Mouse (Mus musculus): ENCODE data around the gene Sfmbt1. TPM values are rescaled to one million over a fixed set of nuclear protein-coding genes. Genes with fewer than 3 reads are reported as not detected.
A peak's percentile ranks its signal among the peaks of the same experiment; 100 is the strongest.

The Sfmbt1 gene
- total and polyA plus RNA-seq, 3 experiments, result 9.4 to 33.0 (median 13.7) TPM

GRCm38 (mm10) chr14:30867042-30867441, 152.4 kb downstream of the Sfmbt1 start:
- peak; percentile 82 for DNase-seq (ENCODE audit: low read depth, low spot score)
- Histone ChIP-seq H3K9ac (ENCODE audit: control insufficient read depth, low read depth, low read length, poor library complexity, severe bottlenecking) (no peak overlapping the region), H3K79me2 (ENCODE audit: control insufficient read depth, insufficient read depth, low read length, poor library complexity) (no peaks in the 10 kb centered on the region), H3K4me1 (ENCODE audit: control insufficient read depth in 1 of 2, insufficient read depth in 2 of 2, low read length in 2 of 2) (no peaks in the 10 kb centered on the region), H3K36me3 (ENCODE audit: control insufficient read depth in 1 of 2, insufficient read depth in 2 of 2, low read length in 2 of 2) (peaks cover 0 to 2% of the 10 kb centered on the region in 2 experiments; a peak in 2 of 4 replicates), H3K9me3 (replicated peaks; ENCODE audit: insufficient read depth, low read length) (no peaks in the 10 kb centered on the region), H3K4me3 (ENCODE audit: control insufficient read depth in 1 of 2, insufficient read depth in 1 of 2, low read depth in 2 of 2, low read length in 2 of 2) (no peak overlapping the region), H3K27me3 (ENCODE audit: control insufficient read depth in 1 of 2, insufficient read depth in 2 of 2, low read length in 2 of 2) (no peaks in the 10 kb centered on the region), H3K27ac (ENCODE audit: control insufficient read depth, low read depth, low read length) (no peak overlapping the region)
- TF ChIP-seq ZC3H11A (IDR thresholded peaks at IDR 0.05; ENCODE audit: low read depth, low read length), result 0 out of 2 replicates have a peak, but pooled peaks have one; percentile 19
- no peak for TF ChIP-seq TBP (IDR thresholded peaks at IDR 0.05; ENCODE audit: low read depth, low read length)
- TF ChIP-seq GATA1 (IDR thresholded peaks at IDR 0.05; ENCODE audit: low read depth, low read length), result no peak
- peak; percentile 57 for TF ChIP-seq RAD21 (IDR thresholded peaks at IDR 0.05; ENCODE audit: low read depth, low read length)
- TF ChIP-seq CTCF (IDR thresholded peaks at IDR 0.05 in 2 of 3, conservative IDR thresholded peaks at IDR 0.05 in 1 of 3; ENCODE audit: control insufficient read depth in 1 of 3, insufficient read depth in 1 of 3, low read depth in 2 of 3, low read length in 3 of 3, poor library complexity in 1 of 3, severe bottlenecking in 1 of 3), result peak; percentile 91 to 97 (median 91)
- peak; percentile 87 for TF ChIP-seq SMC3 (IDR thresholded peaks at IDR 0.05; ENCODE audit: low read depth, low read length)

DNA sequence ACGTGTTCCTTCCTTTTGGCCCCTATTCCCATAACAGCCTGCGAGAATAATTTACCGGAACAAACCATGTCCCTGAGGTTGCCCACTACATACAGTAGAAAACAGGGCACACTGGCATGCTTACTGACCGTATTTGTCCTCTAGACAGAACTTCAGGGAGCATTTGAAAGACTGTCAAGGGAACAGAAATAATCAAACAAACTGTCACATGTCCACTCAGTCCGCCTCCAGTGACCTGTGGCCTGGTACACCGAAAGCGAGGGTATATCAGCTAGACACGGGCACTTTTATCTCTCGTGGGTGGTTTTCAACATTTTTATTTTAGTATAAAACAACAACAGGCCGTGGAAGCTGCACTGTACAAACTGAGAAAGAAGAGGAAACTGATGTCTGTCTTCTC, 154.2 kb downstream of the Sfmbt1 start:
- Histone ChIP-seq H3K9ac (ENCODE audit: control insufficient read depth, low read depth, low read length, poor library complexity, severe bottlenecking) (no peak overlapping the region), H3K27ac (ENCODE audit: control insufficient read depth, low read depth, low read length) (no peak overlapping the region), H3K79me2 (ENCODE audit: control insufficient read depth, insufficient read depth, low read length, poor library complexity) (no peaks in the 10 kb centered on the region), H3K36me3 (ENCODE audit: control insufficient read depth in 1 of 2, insufficient read depth in 2 of 2, low read length in 2 of 2) (no peaks in the 10 kb centered on the region; a peak in 1 of 4 replicates), H3K4me3 (ENCODE audit: control insufficient read depth in 1 of 2, insufficient read depth in 1 of 2, low read depth in 2 of 2, low read length in 2 of 2) (no peak overlapping the region), H3K27me3 (ENCODE audit: control insufficient read depth in 1 of 2, insufficient read depth in 2 of 2, low read length in 2 of 2) (no peaks in the 10 kb centered on the region), H3K4me1 (ENCODE audit: control insufficient read depth in 1 of 2, insufficient read depth in 2 of 2, low read length in 2 of 2) (no peaks in the 10 kb centered on the region), H3K9me3 (replicated peaks; ENCODE audit: insufficient read depth, low read length) (no peaks in the 10 kb centered on the region)
- no peak for TF ChIP-seq JUND (IDR thresholded peaks at IDR 0.05; ENCODE audit: low read depth, low read length)
- TF ChIP-seq MAX (IDR thresholded peaks at IDR 0.05; ENCODE audit: low read length), result no peak
- no peak for TF ChIP-seq SIN3A (IDR thresholded peaks at IDR 0.05; ENCODE audit: low read length)
- TF ChIP-seq NELFE (IDR thresholded peaks at IDR 0.05; ENCODE audit: low read depth, low read length), result no peak
- no peak for TF ChIP-seq MXI1 (IDR thresholded peaks at IDR 0.05; ENCODE audit: low read depth, low read length)
- no peak for TF ChIP-seq MYB (IDR thresholded peaks at IDR 0.05; ENCODE audit: low read depth, low read length)
- TF ChIP-seq UBTF (IDR thresholded peaks at IDR 0.05; ENCODE audit: borderline replicate concordance, insufficient read depth, low read depth, low read length), result no peak
- TF ChIP-seq ETS1 (IDR thresholded peaks at IDR 0.05; ENCODE audit: low read depth, low read length), result no peak
- no peak for TF ChIP-seq EP300 (IDR thresholded peaks at IDR 0.05; ENCODE audit: low read depth in 1 of 2, low read length in 2 of 2)
- TF ChIP-seq HCFC1 (IDR thresholded peaks at IDR 0.05; ENCODE audit: low read depth, low read length), result no peak
- no peak for TF ChIP-seq POLR2A (IDR thresholded peaks at IDR 0.05; ENCODE audit: control insufficient read depth in 1 of 2, insufficient read depth in 1 of 2, low read depth in 1 of 2, low read length in 2 of 2, poor library complexity in 1 of 2)
- TF ChIP-seq MAFK (IDR thresholded peaks at IDR 0.05; ENCODE audit: borderline replicate concordance, low read depth, low read length), result no peak
- no peak for TF ChIP-seq POLR2AphosphoS2 (IDR thresholded peaks at IDR 0.05; ENCODE audit: low read length)
- DNase-seq (ENCODE audit: low read depth, low spot score), result no peak

All from MEL (cell line).